Mouse (Mus musculus): ENCODE data around the gene 1810055G02Rik.

GRCm38 (mm10) chr19:3757861-3758260 lies 49.8 kb downstream of the 1810055G02Rik start:
- TF ChIP-seq GATA1 (IDR thresholded peaks at IDR 0.05; ENCODE audit: borderline replicate concordance, low read length), result no peak
- no peak for TF ChIP-seq FLI1 (IDR thresholded peaks at IDR 0.05; ENCODE audit: low read length)

All from megakaryocyte, embryonic 14.5 days (primary cell).